ENCODE assay signal across 8 mouse cellular contexts in the genomic region with DNA sequence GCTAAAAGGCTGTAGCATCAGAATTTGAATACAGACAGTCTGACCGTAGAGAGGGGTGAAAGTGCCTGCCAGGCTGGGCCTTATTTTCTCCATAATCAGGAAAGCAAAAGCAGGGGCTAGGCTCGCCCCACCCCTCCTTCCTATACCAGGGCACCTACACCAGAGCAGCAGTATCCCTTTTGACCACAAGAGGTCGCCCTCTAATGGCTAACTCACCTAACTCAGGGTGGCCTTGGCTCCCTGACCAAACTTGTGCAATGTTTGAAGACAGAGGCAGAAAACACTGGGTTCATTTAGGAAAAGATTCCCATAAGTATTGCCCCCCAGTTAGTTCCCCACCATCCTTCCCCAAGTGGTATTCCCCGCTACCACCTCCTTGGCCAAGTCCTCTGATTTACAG. TPM values are rescaled to one million over a fixed set of nuclear protein-coding genes. Genes with fewer than 3 reads are reported as not detected.
DNase-seq lines count a peak whose midpoint lies in the region; ATAC-seq and TF ChIP-seq lines count a peak whose summit lies in the region.

No protein-coding gene starts in this region.

- 17% methylated on average over 4 of the region's 4 CpGs for WGBS in embryonic facial prominence, embryonic 11.5 days
- 15% methylated on average over 4 of the region's 4 CpGs for WGBS in heart, postnatal 0 days

- H3K4me1 ChIP-seq in embryonic facial prominence, embryonic 11.5 days (ENCODE audit: control insufficient read depth, insufficient read depth, low read length) = peaks cover 3% of the 10 kb centered on the region
- no peaks in the 10 kb centered on the region for H3K4me1 ChIP-seq in heart, postnatal 0 days (ENCODE audit: control insufficient read depth, insufficient read depth)

- H3K4me2 ChIP-seq in embryonic facial prominence, embryonic 11.5 days (ENCODE audit: low read depth, low read length) = no peak overlapping the region
- H3K4me2 ChIP-seq in heart, postnatal 0 days (ENCODE audit: low read depth, low read length) = no peak overlapping the region

- ATAC-seq in embryonic facial prominence, embryonic 11.5 days (replicated peaks; ENCODE audit: insufficient number of reproducible peaks, low FRiP score, low TSS enrichment, low read depth) = 0 out of 2 replicates have a peak, but pooled peaks have one; percentile 35
- ATAC-seq in heart, postnatal 0 days (ENCODE audit: insufficient read depth, low read depth) = peak; percentile 57; the same call in 1 of the 2 replicates

- no peaks in the 10 kb centered on the region for H3K27me3 ChIP-seq in embryonic facial prominence, embryonic 11.5 days (ENCODE audit: control insufficient read depth, insufficient read depth, low read length)
- no peaks in the 10 kb centered on the region for H3K27me3 ChIP-seq in heart, postnatal 0 days (ENCODE audit: control insufficient read depth, insufficient read depth, low read length)

- peak; percentile 87 for DNase-seq in CD4-positive, CD25-positive, alpha-beta regulatory T cell, adult 2 months (ENCODE audit: low read depth, low spot score)
- DNase-seq in adrenal gland, postnatal 10 days = peak; percentile 91
- peak; percentile 92 for DNase-seq in embryonic facial prominence, embryonic 11.5 days (ENCODE audit: low spot score)
- peak; percentile 80 for DNase-seq in heart, postnatal 0 days (ENCODE audit: low spot score)
- peak; percentile 86 for DNase-seq in layer of hippocampus, adult 9-10 months (ENCODE audit: low spot score)
- peak; percentile 90 for DNase-seq in lung, postnatal 10 days
- DNase-seq in ovary, postnatal 14 days (ENCODE audit: low spot score) = peak; percentile 88
- DNase-seq in thymus, postnatal 25 days = peak; percentile 85

- no peak overlapping the region for H3K9ac ChIP-seq in embryonic facial prominence, embryonic 11.5 days (replicated peaks; ENCODE audit: low read length)
- no peak overlapping the region for H3K9ac ChIP-seq in heart, postnatal 0 days (replicated peaks; ENCODE audit: low read depth, low read length)

- no peak overlapping the region for H3K27ac ChIP-seq in embryonic facial prominence, embryonic 11.5 days (replicated peaks; ENCODE audit: low read depth, low read length)
- H3K27ac ChIP-seq in heart, postnatal 0 days (ENCODE audit: low read depth) = no peak overlapping the region

- H3K4me3 ChIP-seq in embryonic facial prominence, embryonic 11.5 days (ENCODE audit: low read depth, low read length) = no peak overlapping the region
- H3K4me3 ChIP-seq in heart, postnatal 0 days (ENCODE audit: low read depth, low read length) = no peak overlapping the region

- no peaks in the 10 kb centered on the region for H3K36me3 ChIP-seq in embryonic facial prominence, embryonic 11.5 days (replicated peaks; ENCODE audit: control insufficient read depth, insufficient read depth, low read depth, low read length)
- no peaks in the 10 kb centered on the region for H3K36me3 ChIP-seq in heart, postnatal 0 days (replicated peaks; ENCODE audit: control insufficient read depth, insufficient read depth, low read length)

- peak; percentile 97 for TF ChIP-seq CTCF in heart, postnatal 0 days (IDR thresholded peaks at IDR 0.05; ENCODE audit: low read depth)

- H3K9me3 ChIP-seq in embryonic facial prominence, embryonic 11.5 days (replicated peaks; ENCODE audit: control insufficient read depth, low read length) = no peaks in the 10 kb centered on the region
- no peaks in the 10 kb centered on the region for H3K9me3 ChIP-seq in heart, postnatal 0 days (replicated peaks; ENCODE audit: control insufficient read depth, low read length)

- no peak for TF ChIP-seq EP300 in heart, postnatal 0 days (IDR thresholded peaks at IDR 0.05; ENCODE audit: low read depth)

RNA-seq across cellular contexts. Expression of gene Rps6kl1, which starts 8.3 kb away (rescaled TPM):
- 1 to 10 TPM; 1.1 to 2.3 TPM for total RNA-seq in adrenal gland, postnatal 10 days (2021)
- 1.3 and 1.6 TPM in 2 replicates for polyA plus RNA-seq in embryonic facial prominence, embryonic 11.5 days (2014; fragmentation: Nextera tagmentation; extraction: Ambion mirVana)
- 0.04 and 0.11 TPM in 2 replicates for total RNA-seq in heart, postnatal 0 days (2014; rRNA removed; ENCODE audit: low replicate concordance)
- 0.95 and 1.1 TPM in 2 replicates for polyA plus RNA-seq in heart, postnatal 0 days (2015; fragmentation: Nextera tagmentation; extraction: Ambion mirVana)

RNA-seq across cellular contexts. Expression of gene Dlst, which starts 32.2 kb away (rescaled TPM):
- total RNA-seq in adrenal gland, postnatal 10 days (2021) = 100 to 1,000 TPM; 710 to 782 TPM
- polyA plus RNA-seq in embryonic facial prominence, embryonic 11.5 days (2014; fragmentation: Nextera tagmentation; extraction: Ambion mirVana) = 91.2 and 102 TPM in 2 replicates
- total RNA-seq in heart, postnatal 0 days (2014; rRNA removed; ENCODE audit: low replicate concordance) = 341 and 343 TPM in 2 replicates
- polyA plus RNA-seq in heart, postnatal 0 days (2015; fragmentation: Nextera tagmentation; extraction: Ambion mirVana) = 255 and 269 TPM in 2 replicates

RNA-seq across cellular contexts. Expression of gene Prox2, which starts 32.2 kb away (rescaled TPM):
- 1 to 10 TPM; 6.2 to 7.5 TPM for total RNA-seq in adrenal gland, postnatal 10 days (2021)
- polyA plus RNA-seq in embryonic facial prominence, embryonic 11.5 days (2014; fragmentation: Nextera tagmentation; extraction: Ambion mirVana) = 2.9 TPM in 2 replicates
- 0.08 and 2.0 TPM in 2 replicates for total RNA-seq in heart, postnatal 0 days (2014; rRNA removed; ENCODE audit: low replicate concordance)
- 1.8 and 1.9 TPM in 2 replicates for polyA plus RNA-seq in heart, postnatal 0 days (2015; fragmentation: Nextera tagmentation; extraction: Ambion mirVana)

RNA-seq across cellular contexts. Expression of gene Pgf, which starts 34.8 kb away (rescaled TPM):
- total RNA-seq in adrenal gland, postnatal 10 days (2021) = 1 to 10 TPM; 1.8 TPM
- 13.4 and 14.5 TPM in 2 replicates for polyA plus RNA-seq in embryonic facial prominence, embryonic 11.5 days (2014; fragmentation: Nextera tagmentation; extraction: Ambion mirVana)
- total RNA-seq in heart, postnatal 0 days (2014; rRNA removed; ENCODE audit: low replicate concordance) = 4.4 and 5.0 TPM in 2 replicates
- 3.6 and 4.0 TPM in 2 replicates for polyA plus RNA-seq in heart, postnatal 0 days (2015; fragmentation: Nextera tagmentation; extraction: Ambion mirVana)
